Mouse (Mus musculus) kidney, adult 2 months (tissue): ENCODE data around the gene Samhd1.

Source experiments
- CTCF ChIP-seq: fragments of 200-500 bp; conservative IDR thresholded peaks from 2 replicates; pipeline ENCODE4 v1.5.1; 2011; ENCODE audit warnings: low read depth, mild to moderate bottlenecking, control low read depth, low read length, moderate library complexity, mixed read lengths; ENCODE audit not compliant: insufficient read depth, insufficient read length
- POLR2A ChIP-seq: fragments of 200-500 bp; IDR thresholded peaks from one replicate; pipeline ENCODE4 v1.6.1; 2011; ENCODE audit warnings: low read depth, low read length, control low read depth

DNA sequence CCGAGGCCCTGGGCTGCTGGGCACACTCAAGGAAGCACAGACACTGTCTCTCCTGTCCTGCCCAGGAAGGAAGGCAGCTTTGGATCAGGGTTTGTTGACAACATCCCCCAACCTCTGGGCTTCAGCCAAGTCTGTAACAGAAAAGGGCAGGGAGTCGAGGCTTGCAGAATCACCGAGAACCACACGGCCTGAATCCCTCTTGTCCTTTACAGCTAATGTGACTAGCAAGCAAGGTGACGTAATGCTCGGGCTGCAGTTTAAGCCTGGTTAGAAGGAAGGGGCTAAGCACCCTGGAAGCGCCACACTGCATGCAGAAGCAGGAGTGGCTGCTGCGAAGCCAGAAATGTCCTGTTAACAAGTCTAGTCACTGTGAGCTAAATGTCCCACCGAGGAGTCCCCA lies 64.7 kb downstream of the Samhd1 start:
- TF ChIP-seq CTCF (no peak), POLR2A (no peak)
